Mouse (Mus musculus) adrenal gland, postnatal 4 days (tissue): ENCODE results near the gene Sorbs1. TPM values are rescaled to one million over a fixed set of nuclear protein-coding genes. Genes with fewer than 3 reads are reported as not detected.

ENCODE experiments used
- DNase-seq, 2 experiments: peaks; one replicate each; pipeline ENCODE4 v3.0.0; 2021 to 2022; ENCODE audit warnings: low spot score in 2 of 2, mixed read lengths in 2 of 2
- total RNA-seq, 2 experiments: library from RNA; stranded (reverse); gene quantifications; 2 replicates each; pipeline ENCODE4 v1.2.3; 2021

Gene Sorbs1
- total RNA-seq, 2 experiments from 2014 or later, result 59.6 to 69.4 TPM

- DNase-seq, result no peak
These were observed 74.7 kb downstream of the Sorbs1 start for GRCm38 (mm10) chr19:40438907-40439306.

GRCm38 (mm10) chr19:40437651-40438068 lies 75.9 kb downstream of the Sorbs1 start:
- no peak for DNase-seq

GRCm38 (mm10) chr19:40436465-40437200 lies 76.9 kb downstream of the Sorbs1 start:
- peak in 1 of 2 experiments; percentile 38 for DNase-seq

GRCm38 (mm10) chr19:40435797-40436196 lies 77.8 kb downstream of the Sorbs1 start:
- DNase-seq, result no peak

GRCm38 (mm10) chr19:40435045-40435444 lies 78.5 kb downstream of the Sorbs1 start:
- DNase-seq, result no peak

- DNase-seq, result no peak
These were observed 79.3 kb downstream of the Sorbs1 start for GRCm38 (mm10) chr19:40434042-40434869.

- DNase-seq, result no peak
These were observed 80.2 kb downstream of the Sorbs1 start for GRCm38 (mm10) chr19:40433316-40433912.

GRCm38 (mm10) chr19:40431969-40432368 lies 81.6 kb downstream of the Sorbs1 start:
- DNase-seq, result no peak

GRCm38 (mm10) chr19:40429572-40429971 lies 84.0 kb downstream of the Sorbs1 start:
- no peak for DNase-seq

- DNase-seq, result no peak
These were observed 84.4 kb downstream of the Sorbs1 start for GRCm38 (mm10) chr19:40429169-40429568.

GRCm38 (mm10) chr19:40426103-40426960 lies 87.2 kb downstream of the Sorbs1 start:
- DNase-seq, result no peak

GRCm38 (mm10) chr19:40425326-40425725 lies 88.3 kb downstream of the Sorbs1 start:
- DNase-seq, result no peak

- DNase-seq, result no peak
These were observed 92.5 kb downstream of the Sorbs1 start for GRCm38 (mm10) chr19:40421037-40421436.

GRCm38 (mm10) chr19:40419315-40419714 lies 94.3 kb downstream of the Sorbs1 start:
- DNase-seq, result no peak

- no peak for DNase-seq
These were observed 96.3 kb downstream of the Sorbs1 start for GRCm38 (mm10) chr19:40417155-40417821.

GRCm38 (mm10) chr19:40415725-40416124 lies 97.9 kb downstream of the Sorbs1 start:
- no peak for DNase-seq

- DNase-seq, result no peak
These were observed 98.6 kb downstream of the Sorbs1 start for GRCm38 (mm10) chr19:40414798-40415475.

- no peak for DNase-seq
These were observed 99.2 kb downstream of the Sorbs1 start for GRCm38 (mm10) chr19:40414386-40414785.

GRCm38 (mm10) chr19:40411379-40411813 lies 102.2 kb downstream of the Sorbs1 start:
- DNase-seq, result no peak

GRCm38 (mm10) chr19:40410511-40410910 lies 103.1 kb downstream of the Sorbs1 start:
- no peak for DNase-seq
